Mouse (Mus musculus) liver, postnatal 0 days (tissue): ENCODE results near the gene Magt1. TPM values are rescaled to one million over a fixed set of nuclear protein-coding genes. Genes with fewer than 3 reads are reported as not detected.
"Not testable (repeated sequence)": the region's sequence is repeated elsewhere in the genome, so short reads cannot be mapped to it uniquely, and the experiment has no call there.

Experiments
- ATAC-seq: fragments of 200-750 bp; cut with Nextera tagmentation; 2 replicates; pipeline ENCODE4 v1.8.0; 2017; ENCODE audit warnings: mild to moderate bottlenecking, moderate library complexity
- DNase-seq: peaks from one replicate; pipeline ENCODE4 v3.0.0-alpha.2; 2016
- H3K27ac ChIP-seq: fragments of 300-500 bp; sonication (generic); 2 replicates; pipeline ENCODE4 v1.5.1; 2014; ENCODE audit warnings: antibody characterized with exemption, moderate library complexity, mild to moderate bottlenecking, low read depth
- H3K27me3 ChIP-seq: fragments of 300-500 bp; sonication (generic); 2 replicates; pipeline ENCODE4 v1.6.1; 2014; ENCODE audit warnings: low read length, control low read depth, mixed read lengths; ENCODE audit not compliant: insufficient read depth
- H3K36me3 ChIP-seq: fragments of 300-500 bp; sonication (generic); replicated peaks from 2 replicates; pipeline ENCODE4 v1.6.1; 2014; ENCODE audit warnings: mild to moderate bottlenecking, control low read depth, low read length, moderate library complexity, mixed read lengths; ENCODE audit not compliant: insufficient read depth
- H3K4me1 ChIP-seq: fragments of 300-500 bp; sonication (generic); 2 replicates; pipeline ENCODE4 v1.6.1; 2014; ENCODE audit warnings: antibody characterized with exemption, mild to moderate bottlenecking, control low read depth; ENCODE audit not compliant: insufficient read depth
- H3K4me2 ChIP-seq: fragments of 300-500 bp; sonication (generic); 2 replicates; pipeline ENCODE4 v1.6.1; 2014; ENCODE audit warnings: low read depth, mild to moderate bottlenecking, low read length, moderate library complexity, mixed read lengths
- H3K4me3 ChIP-seq: fragments of 300-500 bp; sonication (generic); 2 replicates; pipeline ENCODE4 v1.5.1; 2014; ENCODE audit warnings: low read depth, low read length
- H3K9ac ChIP-seq: fragments of 300-500 bp; sonication (generic); replicated peaks from 2 replicates; pipeline ENCODE4 v1.6.1; 2014; ENCODE audit warnings: mild to moderate bottlenecking, moderate library complexity
- H3K9me3 ChIP-seq: fragments of 300-500 bp; sonication (generic); 2 replicates; pipeline ENCODE4 v1.6.1; 2016; ENCODE audit warnings: mild to moderate bottlenecking, control low read depth, low read length, mixed read lengths
- CTCF ChIP-seq: sonication (generic); IDR thresholded peaks from 2 replicates; pipeline ENCODE4 v1.5.1; 2016; ENCODE audit warnings: antibody characterized with exemption, low read depth
- EP300 ChIP-seq: IDR thresholded peaks from 2 replicates; pipeline ENCODE4 v1.6.1; 2016; ENCODE audit warnings: antibody characterized with exemption, low read depth, mild to moderate bottlenecking
- WGBS: fragments of 180-500 bp; shearing (Covaris S2); extraction: QIAGEN DNeasy Blood & Tissue Kit; methylation state at CpG from one replicate; pipeline ENCODE4 v1.1.7; 2014; ENCODE audit not compliant: insufficient replicate concordance; 5-methylcytosine and 5-hydroxymethylcytosine counted together
- polyA plus RNA-seq: library from polyadenylated mRNA; unstranded; fragments of >200 nt; fragmentation: Nextera tagmentation; extraction: Ambion mirVana; gene quantifications from 2 replicates; pipeline ENCODE4 v1.2.1, GENCODE M21; 2015

Magt1 gene
- polyA plus RNA-seq, 1 experiment from 2014 or later, result 22.3 TPM

- WGBS, result 81% methylated on average over 1 of the region's 1 CpGs
- H3K27me3 ChIP-seq, result no peaks in the 10 kb centered on the region
- H3K4me1 ChIP-seq, result no peaks in the 10 kb centered on the region
- H3K9me3 ChIP-seq, result no peaks in the 10 kb centered on the region
- TF ChIP-seq EP300 (no peak), CTCF (no peak)
- H3K4me3 ChIP-seq, result no peak overlapping the region
- DNase-seq (no peak), ATAC-seq (no peak)
- no peak overlapping the region for H3K27ac ChIP-seq
- H3K36me3 ChIP-seq, result peaks cover 3% of the 10 kb centered on the region; the same call in 1 of the 2 replicates
- no peak overlapping the region for H3K9ac ChIP-seq
- H3K4me2 ChIP-seq, result no peak overlapping the region
Measured at GRCm38 (mm10) chrX:106001605-106002004, 10.1 kb downstream of the Magt1 start.

GRCm38 (mm10) chrX:105957091-105957490 is 54.6 kb downstream of the Magt1 start:
- H3K4me3 ChIP-seq, H3K4me2 ChIP-seq, H3K9me3 ChIP-seq, H3K4me1 ChIP-seq, H3K27me3 ChIP-seq, H3K27ac ChIP-seq, DNase-seq, H3K36me3 ChIP-seq, H3K9ac ChIP-seq, ATAC-seq: not testable (repeated sequence)
- 69% methylated on average over 14 of the region's 14 CpGs for WGBS

GRCm38 (mm10) chrX:105953999-105954398 is 57.7 kb downstream of the Magt1 start:
- TF ChIP-seq EP300, result no peak
- TF ChIP-seq CTCF, result no peak
- H3K27ac ChIP-seq, result no peak overlapping the region
- H3K27me3 ChIP-seq, result no peaks in the 10 kb centered on the region
- H3K4me1 ChIP-seq, result no peaks in the 10 kb centered on the region
- DNase-seq (no peak), ATAC-seq (no peak)
- no peak overlapping the region for H3K9ac ChIP-seq
- no peak overlapping the region for H3K4me2 ChIP-seq
- no peaks in the 10 kb centered on the region for H3K9me3 ChIP-seq
- WGBS, result 66% methylated on average over 2 of the region's 2 CpGs
- H3K4me3 ChIP-seq, result no peak overlapping the region
- H3K36me3 ChIP-seq, result no peaks in the 10 kb centered on the region

GRCm38 (mm10) chrX:105946357-105946756 is 65.3 kb downstream of the Magt1 start:
- WGBS, result 29% methylated on average over 1 of the region's 1 CpGs
- Histone ChIP-seq H3K36me3 (no peaks in the 10 kb centered on the region), H3K9ac (no peak overlapping the region), H3K4me1 (no peaks in the 10 kb centered on the region), H3K27ac (no peak overlapping the region), H3K27me3 (no peaks in the 10 kb centered on the region), H3K4me3 (no peak overlapping the region), H3K9me3 (no peaks in the 10 kb centered on the region), H3K4me2 (no peak overlapping the region)
- DNase-seq (no peak), ATAC-seq (no peak)
- TF ChIP-seq CTCF (no peak), EP300 (no peak)

GRCm38 (mm10) chrX:105939245-105939644 is 72.5 kb downstream of the Magt1 start:
- no peak for DNase-seq
- H3K4me3 ChIP-seq, result no peak overlapping the region
- no peak overlapping the region for H3K9ac ChIP-seq
- no peaks in the 10 kb centered on the region for H3K4me1 ChIP-seq
- no peak overlapping the region for H3K4me2 ChIP-seq
- no peaks in the 10 kb centered on the region for H3K9me3 ChIP-seq
- H3K27ac ChIP-seq, result no peak overlapping the region
- no peak for TF ChIP-seq EP300
- TF ChIP-seq CTCF, result no peak
- H3K36me3 ChIP-seq, result no peaks in the 10 kb centered on the region
- no peaks in the 10 kb centered on the region for H3K27me3 ChIP-seq
- 83% methylated on average over 7 of the region's 7 CpGs for WGBS
- no peak for ATAC-seq

- 73% methylated on average over 2 of the region's 2 CpGs for WGBS
- H3K9ac ChIP-seq, result no peak overlapping the region
- TF ChIP-seq CTCF, result no peak
- TF ChIP-seq EP300, result no peak
- no peak for ATAC-seq
- no peaks in the 10 kb centered on the region for H3K36me3 ChIP-seq
- H3K9me3 ChIP-seq, result no peaks in the 10 kb centered on the region
- H3K4me2 ChIP-seq, result no peak overlapping the region
- H3K4me1 ChIP-seq, result no peaks in the 10 kb centered on the region
- no peaks in the 10 kb centered on the region for H3K27me3 ChIP-seq
- no peak for DNase-seq
- no peak overlapping the region for H3K27ac ChIP-seq
- no peak overlapping the region for H3K4me3 ChIP-seq
Measured at GRCm38 (mm10) chrX:105937736-105938135, 74.0 kb downstream of the Magt1 start.

- no peak for TF ChIP-seq EP300
- no peak for TF ChIP-seq CTCF
- Histone ChIP-seq H3K4me2 (no peak overlapping the region), H3K27me3 (no peaks in the 10 kb centered on the region), H3K4me1 (no peaks in the 10 kb centered on the region), H3K4me3 (no peak overlapping the region), H3K27ac (no peak overlapping the region), H3K9ac (no peak overlapping the region), H3K36me3 (no peaks in the 10 kb centered on the region), H3K9me3 (no peaks in the 10 kb centered on the region)
- DNase-seq (no peak), ATAC-seq (no peak)
- WGBS, result 65% methylated on average over 5 of the region's 5 CpGs
Measured at GRCm38 (mm10) chrX:105934341-105934740, 77.4 kb downstream of the Magt1 start.
